Mouse (Mus musculus) B cell, adult 62 days (primary cell): ENCODE data around the gene Minar1. TPM values are rescaled to one million over a fixed set of nuclear protein-coding genes. Genes with fewer than 3 reads are reported as not detected.

Experiments used
- total RNA-seq: library from RNA; stranded (reverse); gene quantifications from 4 replicates; pipeline ENCODE4 v1.2.4, GENCODE M21; 2023

Gene Minar1
- total RNA-seq: not detected in 4 replicates

DNA sequence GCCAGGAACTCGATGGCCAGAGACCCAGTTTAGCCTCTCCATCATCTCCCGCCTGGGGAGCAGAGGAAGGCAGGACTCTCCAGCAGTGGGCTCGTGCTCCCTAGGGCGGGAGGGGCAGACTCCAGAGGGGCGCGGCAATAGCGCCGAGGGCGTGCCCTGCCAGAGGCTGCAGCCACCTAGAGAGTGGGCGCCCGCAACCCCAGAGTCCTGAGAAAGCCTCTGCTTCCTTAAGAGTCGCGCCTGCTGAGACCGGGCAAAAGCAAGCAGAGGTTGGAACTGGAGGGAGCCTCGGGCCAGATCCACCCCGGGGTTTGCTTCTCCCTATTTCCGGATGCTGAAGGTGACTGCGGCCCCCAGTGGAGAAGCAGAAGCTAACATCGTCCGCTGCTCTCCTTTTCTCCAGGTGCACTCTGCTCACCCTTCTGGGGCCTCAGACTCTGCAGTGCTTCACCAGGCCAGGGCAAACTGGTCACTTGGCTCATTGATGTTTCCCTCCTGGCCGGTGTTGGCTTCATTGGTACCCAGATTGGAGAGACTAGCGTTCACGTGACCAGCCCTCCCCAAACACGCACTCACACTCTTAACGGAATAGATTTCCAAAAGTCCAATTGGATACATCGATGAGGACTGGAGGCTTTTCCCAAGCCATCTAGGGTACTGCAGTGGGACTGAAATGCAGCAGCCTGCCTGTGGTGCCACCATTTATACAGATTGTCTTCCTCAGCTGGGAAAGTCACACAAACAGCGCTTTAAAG is at the start of gene Minar1:
Gene Minar1 (minus strand): TSS at position 120 of the 755 bp plus-strand sequence.

Other genes starting within 250 kb of the Minar1 start
- gene Tmed3, start 81.9 kb upstream of the Minar1 start, total RNA-seq: 24.8 to 30.2 TPM (median 27.4 TPM) in 4 replicates
- 0.09 TPM in 1 of 4 replicates, not detected in the others for gene Ankrd34c, start 115.3 kb upstream of the Minar1 start, total RNA-seq